Mouse (Mus musculus) bone marrow, adult 2 months (tissue): ENCODE data around the gene Wapl.

Experiments used
- CTCF ChIP-seq: fragments of 200-500 bp; IDR thresholded peaks from 2 replicates; pipeline ENCODE4 v1.5.1; 2011; ENCODE audit warnings: low read length, control low read depth; ENCODE audit not compliant: control insufficient read depth, insufficient read depth
- POLR2A ChIP-seq: fragments of 200-500 bp; IDR thresholded peaks from 2 replicates; pipeline ENCODE4 v1.6.1; 2011; ENCODE audit warnings: low read depth, mild to moderate bottlenecking, control low read depth, low read length, borderline replicate concordance; ENCODE audit not compliant: control insufficient read depth

DNA sequence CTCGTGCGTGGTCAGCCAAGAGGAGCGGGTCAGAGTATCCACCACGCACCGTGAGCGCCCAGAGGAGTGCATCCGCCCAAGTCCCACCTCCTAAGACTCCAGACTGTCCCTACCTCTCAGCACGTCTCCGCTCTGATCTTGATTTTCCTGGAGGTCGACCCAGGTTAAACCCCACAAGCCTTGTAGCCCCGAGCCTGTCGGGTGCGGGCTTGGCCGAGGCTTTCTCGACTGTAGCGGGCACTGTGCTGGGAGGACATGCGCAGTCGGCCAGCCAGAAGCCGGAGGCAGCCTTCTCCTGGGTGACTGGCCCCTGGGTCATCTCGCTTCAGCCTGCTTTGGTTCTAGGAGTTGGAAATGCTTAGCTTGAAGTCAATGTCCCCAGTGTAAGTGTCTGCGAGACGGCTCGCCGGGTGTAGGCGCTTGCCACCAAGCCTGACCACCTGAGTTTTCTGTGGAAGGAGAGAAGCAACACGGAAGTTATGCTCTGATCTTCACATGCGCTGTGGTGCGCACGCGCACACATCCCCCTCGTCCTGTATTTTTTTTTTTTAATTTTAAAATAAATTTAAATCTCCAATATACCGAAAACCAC lies 95.9 kb downstream of the Wapl start:
- TF ChIP-seq CTCF = no peak
- no peak for TF ChIP-seq POLR2A
